Mouse (Mus musculus) limb, embryonic 14.5 days (tissue): ENCODE results near the gene Fhod1. TPM values are rescaled to one million over a fixed set of nuclear protein-coding genes. Genes with fewer than 3 reads are reported as not detected.

Experiments
- ATAC-seq: fragments of 200-750 bp; cut with Nextera tagmentation; 2 replicates; pipeline ENCODE4 v1.8.0; 2017; ENCODE audit warnings: low read depth, moderate number of reproducible peaks, moderate TSS enrichment; ENCODE audit not compliant: low FRiP score
- DNase-seq: peaks from one replicate; pipeline ENCODE4 v3.0.0-alpha.2; 2015; ENCODE audit warnings: low spot score
- H3K27ac ChIP-seq: fragments of 300-500 bp; sonication (generic); replicated peaks from 2 replicates; pipeline ENCODE4 v1.5.1; 2014; ENCODE audit warnings: low read depth, mild to moderate bottlenecking, low read length, moderate library complexity, mixed read lengths
- H3K27me3 ChIP-seq: fragments of 300-500 bp; sonication (generic); 2 replicates; pipeline ENCODE4 v1.6.1; 2014; ENCODE audit warnings: low read length, mixed read lengths; ENCODE audit not compliant: control insufficient read depth, insufficient read depth
- H3K36me3 ChIP-seq: fragments of 300-500 bp; sonication (generic); 2 replicates; pipeline ENCODE4 v1.6.1; 2014; ENCODE audit warnings: mild to moderate bottlenecking, low read length, moderate library complexity, mixed read lengths; ENCODE audit not compliant: control insufficient read depth, insufficient read depth
- H3K4me1 ChIP-seq: fragments of 300-500 bp; sonication (generic); 2 replicates; pipeline ENCODE4 v1.6.1; 2014; ENCODE audit warnings: antibody characterized with exemption, low read length, mixed read lengths; ENCODE audit not compliant: control insufficient read depth, insufficient read depth
- H3K4me2 ChIP-seq: fragments of 300-500 bp; sonication (generic); replicated peaks from 2 replicates; pipeline ENCODE4 v1.6.1; 2014; ENCODE audit warnings: low read depth, mild to moderate bottlenecking, low read length, moderate library complexity; ENCODE audit not compliant: severe bottlenecking
- H3K4me3 ChIP-seq: fragments of 300-500 bp; sonication (generic); replicated peaks from 2 replicates; pipeline ENCODE4 v1.5.1; 2014; ENCODE audit warnings: low read length
- H3K9ac ChIP-seq: fragments of 300-500 bp; sonication (generic); 2 replicates; pipeline ENCODE4 v1.6.1; 2014; ENCODE audit warnings: mild to moderate bottlenecking, low read depth, low read length, moderate library complexity; ENCODE audit not compliant: severe bottlenecking
- H3K9me3 ChIP-seq: fragments of 300-500 bp; sonication (generic); 2 replicates; pipeline ENCODE4 v1.6.1; 2016; ENCODE audit warnings: low read length; ENCODE audit not compliant: control insufficient read depth
- POLR2A ChIP-seq: fragments of 200-500 bp; IDR thresholded peaks from 2 replicates; pipeline ENCODE4 v1.8.0; 2012; ENCODE audit warnings: inconsistent platforms, mild to moderate bottlenecking, moderate library complexity, borderline replicate concordance; ENCODE audit not compliant: insufficient read depth, insufficient read length; ENCODE audit errors: extremely low read depth
- WGBS: fragments of 180-500 bp; shearing (Covaris S2); extraction: QIAGEN DNeasy Blood & Tissue Kit; methylation state at CpG from one replicate; pipeline ENCODE4 v1.1.7; 2014; 5-methylcytosine and 5-hydroxymethylcytosine counted together
- polyA plus RNA-seq, 2 experiments: library from polyadenylated mRNA; depleted of rRNA in 1 of 2; stranded (reverse) in 1 of 2; unstranded in 1 of 2; fragments of >200 nt; fragmentation: Nextera tagmentation in 1 of 2; extraction: Ambion mirVana in 1 of 2; gene quantifications; 2 replicates each; pipeline versions ENCODE4 v1.2.1 to v1.2.3; 2012 to 2014

The Fhod1 gene
- polyA plus RNA-seq, 2 experiments, result 2.7 to 24.4 TPM

DNA sequence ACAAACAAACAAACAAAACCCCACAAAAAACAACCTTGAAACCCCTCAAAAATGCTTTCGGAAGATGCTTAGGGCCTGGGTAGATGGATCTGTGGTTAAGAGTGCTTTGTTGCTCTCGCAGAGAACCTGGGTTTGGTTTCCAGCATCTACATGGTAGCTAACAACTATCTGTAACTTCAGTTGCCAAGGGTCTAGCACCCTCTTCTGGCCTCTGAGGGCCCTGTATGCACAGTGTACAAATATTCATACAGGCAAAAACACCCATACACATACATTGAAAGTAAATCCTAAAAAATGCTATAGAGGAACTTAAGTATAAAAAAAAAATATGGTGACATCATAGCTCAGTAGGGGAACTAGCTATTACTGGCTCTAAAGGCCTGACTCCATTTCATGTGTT is 36.3 kb upstream of the Fhod1 start:
- 97% methylated on average over 2 of the region's 2 CpGs for WGBS
- no peak overlapping the region for H3K27ac ChIP-seq
- ATAC-seq, result no peak

DNA sequence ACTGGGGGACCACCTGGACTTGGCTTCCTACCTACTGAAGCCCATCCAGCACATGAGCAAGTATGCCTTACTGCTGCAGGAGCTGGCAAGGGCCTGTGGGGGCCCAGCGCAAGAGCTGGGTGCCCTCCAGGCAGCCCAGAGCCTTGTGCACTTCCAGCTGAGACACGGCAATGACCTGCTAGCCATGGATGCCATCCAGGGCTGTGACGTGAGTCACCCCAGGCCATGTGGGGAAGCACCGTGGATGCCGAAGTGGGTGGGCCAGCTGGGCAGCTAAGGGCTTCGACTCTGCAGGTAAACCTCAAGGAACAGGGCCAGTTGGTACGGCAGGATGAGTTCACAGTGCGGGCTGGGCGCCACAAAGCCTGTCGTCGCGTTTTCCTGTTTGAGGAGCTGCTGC is 32.6 kb upstream of the Fhod1 start:
- Histone ChIP-seq H3K9ac (no peak overlapping the region), H3K27ac (no peak overlapping the region), H3K4me3 (no peak overlapping the region), H3K9me3 (no peaks in the 10 kb centered on the region), H3K27me3 (no peaks in the 10 kb centered on the region), H3K36me3 (no peaks in the 10 kb centered on the region), H3K4me2 (no peak overlapping the region), H3K4me1 (peaks cover 21% of the 10 kb centered on the region)
- no peak for TF ChIP-seq POLR2A
- no peak for ATAC-seq
- DNase-seq, result no peak
- 83% methylated on average over 12 of the region's 12 CpGs for WGBS

More for the DNA sequence above, 36.3 kb upstream of the Fhod1 start:
- Histone ChIP-seq H3K36me3 (no peaks in the 10 kb centered on the region), H3K4me3 (no peak overlapping the region), H3K9ac (no peak overlapping the region), H3K4me2 (no peak overlapping the region), H3K4me1 (peaks cover 29% of the 10 kb centered on the region), H3K9me3 (no peaks in the 10 kb centered on the region), H3K27me3 (no peaks in the 10 kb centered on the region)
- DNase-seq, result no peak
- TF ChIP-seq POLR2A, result no peak

DNA sequence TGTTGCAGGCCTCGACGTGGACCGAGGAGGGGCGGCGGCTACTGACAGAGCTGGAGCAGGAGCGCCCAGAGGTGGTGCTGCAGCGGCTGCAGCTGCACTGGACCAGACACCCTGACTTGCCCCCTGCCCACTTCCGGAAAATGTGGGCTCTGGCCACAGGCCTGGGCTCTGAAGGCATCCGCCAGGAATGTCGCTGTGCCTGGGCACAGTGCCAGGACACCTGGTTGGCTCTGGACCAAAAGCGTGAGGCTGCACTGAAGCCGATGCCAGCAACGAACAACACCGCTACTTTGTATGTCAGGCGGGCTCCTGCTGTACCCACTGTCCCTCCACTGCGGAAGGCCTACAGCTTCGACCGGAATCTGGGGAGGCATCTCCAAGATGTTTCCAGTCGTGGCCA is 30.9 kb upstream of the Fhod1 start:
- Histone ChIP-seq H3K27ac (peak overlapping the region; percentile 58), H3K4me3 (no peak overlapping the region), H3K9ac (no peak overlapping the region), H3K9me3 (peaks cover 4% of the 10 kb centered on the region; the same call in 1 of the 2 replicates), H3K36me3 (no peaks in the 10 kb centered on the region), H3K27me3 (no peaks in the 10 kb centered on the region), H3K4me2 (peak overlapping the region; percentile 10; the same call in 1 of the 2 replicates), H3K4me1 (peaks cover 21% of the 10 kb centered on the region)
- TF ChIP-seq POLR2A, result no peak
- DNase-seq (peak; percentile 57), ATAC-seq (peak; percentile 47; the same call in 1 of the 2 replicates)
- 37% methylated on average over 17 of the region's 19 CpGs for WGBS

DNA sequence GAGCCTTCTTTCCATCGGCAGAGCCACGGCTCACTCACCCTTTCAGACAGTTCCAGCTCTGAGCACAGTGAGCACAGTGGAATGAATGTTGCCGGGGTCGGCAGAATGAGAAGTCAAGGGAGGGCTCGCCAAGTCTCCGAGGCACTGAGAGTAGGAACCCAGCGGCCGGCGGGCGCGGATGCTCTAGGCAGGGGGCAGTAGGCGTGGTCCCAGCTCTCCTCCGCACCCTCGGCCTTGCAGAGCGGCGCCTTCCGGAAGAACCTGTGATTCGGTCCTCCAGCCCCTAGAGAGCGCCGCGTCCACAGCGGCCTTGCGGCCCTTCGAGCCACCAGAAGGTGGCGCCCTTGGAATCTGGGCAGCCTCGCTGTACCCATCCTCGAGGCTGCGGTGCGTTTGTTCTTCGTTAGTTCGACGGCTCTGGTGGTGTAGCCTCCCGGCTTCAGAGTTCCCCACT is 26.8 kb upstream of the Fhod1 start:
- Histone ChIP-seq H3K4me1 (peaks cover 21% of the 10 kb centered on the region), H3K9ac (no peak overlapping the region), H3K27ac (no peak overlapping the region), H3K9me3 (peaks cover 4% of the 10 kb centered on the region; the same call in 1 of the 2 replicates), H3K27me3 (no peaks in the 10 kb centered on the region), H3K4me2 (peak overlapping the region; percentile 37), H3K4me3 (no peak overlapping the region; the same call in 1 of the 2 replicates), H3K36me3 (no peaks in the 10 kb centered on the region)
- WGBS, result 31% methylated on average over 31 of the region's 33 CpGs
- ATAC-seq (peak; percentile 35), DNase-seq (no peak)
- TF ChIP-seq POLR2A, result no peak

DNA sequence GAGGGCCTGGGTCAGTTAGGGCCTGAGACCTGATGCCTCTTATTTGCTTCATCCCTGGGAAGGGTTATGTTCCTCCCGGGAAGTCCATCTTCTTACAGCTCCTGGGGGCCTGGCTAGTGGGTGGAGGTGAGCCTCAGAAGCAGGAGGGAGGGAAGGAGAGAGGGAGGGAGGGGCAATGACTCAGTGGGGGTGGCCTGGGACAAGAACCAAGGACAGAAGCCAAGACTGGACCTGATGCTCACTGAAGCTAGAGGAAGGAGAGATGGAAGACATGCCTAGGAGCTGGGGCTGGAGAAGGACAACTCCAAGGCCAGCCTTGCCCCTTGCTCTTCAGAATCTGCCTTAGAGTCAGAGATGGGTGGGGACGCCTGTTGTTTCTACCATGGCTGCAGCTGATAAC is 25.3 kb upstream of the Fhod1 start, which contains the start of gene Plekhg4:
Gene Plekhg4, plus strand, starts transcription at position 243 of the 400 bp plus-strand sequence.
- Histone ChIP-seq H3K27me3 (no peaks in the 10 kb centered on the region), H3K9ac (no peak within 1 kb of the TSS), H3K4me2 (no peak within 1 kb of the TSS), H3K4me1 (0 out of 2 replicates have a peak, but pooled peaks cover 9% of the 10 kb centered on the region), H3K36me3 (0 out of 2 replicates have a peak, but pooled peaks cover 5% of the 10 kb centered on the region), H3K4me3 (no peak within 1 kb of the TSS), H3K27ac (no peak within 1 kb of the TSS), H3K9me3 (peaks cover 4% of the 10 kb centered on the region; the same call in 1 of the 2 replicates)
- DNase-seq (no peak), ATAC-seq (no peak)
- 56% methylated on average over 2 of the region's 2 CpGs for WGBS
- TF ChIP-seq POLR2A, result no peak
